Mouse (Mus musculus): ENCODE measurements at regions not wholly inside any gene's neighbourhood (a gene's known extent, or its start where the extent isn't known, plus 50 kb on each side); places are given as distances from the start of the nearest gene placed in this dataset.

DNA sequence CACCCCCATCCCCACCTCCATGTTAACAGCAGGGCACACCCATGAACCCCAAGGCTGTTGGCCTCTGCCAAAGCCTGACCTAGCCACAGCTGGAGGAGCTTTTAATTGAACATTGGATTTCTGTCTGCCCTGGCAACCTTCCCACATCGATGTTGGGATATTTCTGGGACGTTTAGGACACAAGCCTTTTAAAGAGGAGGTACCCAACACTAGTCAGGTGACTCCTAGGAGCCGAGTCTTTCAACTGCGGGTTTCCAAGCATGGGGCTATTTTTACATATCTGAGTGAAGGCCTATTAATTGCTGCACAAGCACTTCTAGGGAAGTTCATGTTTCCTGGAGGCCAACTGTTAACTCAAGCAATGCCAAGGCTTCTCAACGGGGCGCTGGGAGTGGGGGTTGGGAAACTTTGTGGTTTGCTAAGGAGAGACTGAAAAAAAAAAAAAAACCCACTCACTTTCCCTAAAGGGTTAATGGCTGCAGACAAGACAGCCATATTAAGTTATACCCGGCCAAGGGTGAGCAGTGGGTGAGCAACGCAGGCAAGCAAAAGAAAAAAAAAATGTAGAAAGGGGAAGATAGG, 213.3 kb downstream of the Bcl2l11 start:
- DNase-seq, result peak; percentile 54

DNA sequence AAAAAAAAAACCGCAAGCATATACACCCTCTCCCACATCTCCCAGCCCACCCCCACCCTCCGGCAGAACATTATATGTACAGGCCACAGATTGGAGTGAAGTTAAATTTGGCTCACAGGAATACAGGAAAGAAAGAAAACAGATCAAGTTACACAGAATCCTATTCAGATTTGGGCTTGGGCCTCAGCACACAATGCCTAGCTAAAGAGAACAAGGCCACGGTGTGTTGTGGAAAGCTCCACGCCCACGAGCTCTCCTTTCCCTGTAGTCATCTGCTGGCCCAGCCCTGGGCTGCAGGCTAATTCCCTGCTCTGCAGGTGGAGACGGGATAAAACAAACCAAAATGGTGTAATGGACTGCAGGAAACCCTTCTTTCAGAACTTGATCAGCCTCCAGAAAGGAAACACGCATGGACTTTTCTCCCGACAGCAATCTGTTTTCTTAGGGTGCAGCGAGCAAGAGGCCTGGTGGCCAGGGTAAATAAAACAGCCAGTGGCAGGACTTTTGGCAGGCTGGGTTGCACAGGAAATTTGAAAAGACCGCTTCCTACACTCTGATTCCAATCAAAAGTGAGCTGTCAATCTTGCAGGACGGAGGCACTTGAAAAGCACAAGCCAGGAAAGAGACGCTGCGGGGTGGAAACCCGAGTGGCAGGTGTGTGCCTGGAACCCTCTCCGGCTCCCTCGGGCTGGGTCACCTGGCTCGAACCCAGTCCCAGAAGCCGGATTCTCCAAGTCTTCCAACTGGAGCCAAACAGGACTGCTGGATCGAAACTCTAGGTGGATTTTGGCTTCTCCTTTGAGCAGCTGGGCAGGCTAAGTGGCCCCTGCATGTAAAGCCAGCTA, 214.0 kb downstream of the Bcl2l11 start:
- peak; percentile 45 for DNase-seq

DNA sequence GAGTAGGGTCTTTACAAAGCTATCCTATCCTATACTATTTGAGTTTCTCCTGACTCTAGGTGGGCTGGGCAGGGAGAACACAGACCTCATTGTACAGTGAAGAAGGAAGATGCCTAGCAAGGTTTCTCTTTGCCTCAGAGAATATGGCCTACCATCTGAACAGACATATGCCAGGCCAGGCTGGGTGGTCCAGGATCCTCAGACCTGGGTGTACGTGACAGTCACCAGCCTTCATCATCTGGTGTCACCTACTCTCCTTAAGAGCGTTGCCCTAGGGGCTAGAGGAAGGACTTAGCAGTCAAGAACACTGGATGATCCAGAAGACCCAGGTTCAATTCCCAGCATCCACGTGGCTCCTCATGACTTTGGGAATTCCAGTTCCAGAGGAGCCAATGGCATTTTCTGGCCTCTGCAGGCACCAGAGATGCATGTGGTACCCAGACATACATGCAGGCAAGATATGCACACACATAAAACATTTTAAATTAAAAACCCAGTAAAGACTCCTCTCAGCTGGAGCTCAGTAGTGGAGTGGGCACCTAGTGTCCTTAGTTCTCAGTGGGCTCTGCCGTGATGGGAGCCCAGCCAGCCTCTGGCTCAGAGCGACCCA, 214.9 kb downstream of the Bcl2l11 start:
- DNase-seq, result no peak

DNA sequence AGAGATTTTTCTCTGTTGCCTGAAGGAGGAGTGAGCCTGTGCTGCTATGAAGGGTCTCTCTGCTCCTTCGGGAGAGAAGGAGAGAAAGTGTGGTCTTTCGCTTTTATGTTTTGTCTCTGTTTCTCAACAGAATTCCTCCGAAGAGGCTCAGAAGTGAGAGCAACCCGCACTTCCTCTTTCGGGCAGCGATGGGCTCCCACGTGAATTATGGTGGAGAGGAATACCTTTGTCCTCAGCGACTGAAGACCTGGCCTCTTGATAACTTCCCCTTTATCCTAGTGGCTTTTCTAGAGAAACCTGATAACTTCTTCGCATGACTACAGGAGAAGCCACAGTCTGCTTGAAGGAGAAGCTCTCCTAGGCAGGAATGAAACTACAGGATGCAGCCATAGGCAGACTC, 216.4 kb downstream of the Bcl2l11 start:
- no peak for DNase-seq

DNA sequence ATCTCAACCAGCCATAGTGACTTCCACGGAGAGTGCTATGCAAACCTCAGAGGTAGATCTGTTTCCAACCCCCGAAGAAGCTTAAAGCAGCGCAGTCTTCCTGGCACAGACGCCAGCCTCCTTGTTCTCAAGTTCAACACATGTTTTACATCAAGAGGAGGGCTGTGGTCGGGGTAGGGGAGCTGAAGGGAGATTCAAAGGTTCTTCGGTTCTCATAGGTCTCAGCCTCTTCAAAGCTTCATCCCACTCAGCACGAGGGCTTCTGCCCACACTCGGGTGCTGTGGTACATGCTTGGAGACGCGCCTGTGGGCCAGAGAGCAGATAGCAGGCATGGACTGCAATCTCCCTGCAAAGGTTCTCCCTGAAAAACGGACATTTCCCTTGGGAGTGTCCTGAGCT, 219.7 kb downstream of the Bcl2l11 start:
- DNase-seq, result peak; percentile 35

DNA sequence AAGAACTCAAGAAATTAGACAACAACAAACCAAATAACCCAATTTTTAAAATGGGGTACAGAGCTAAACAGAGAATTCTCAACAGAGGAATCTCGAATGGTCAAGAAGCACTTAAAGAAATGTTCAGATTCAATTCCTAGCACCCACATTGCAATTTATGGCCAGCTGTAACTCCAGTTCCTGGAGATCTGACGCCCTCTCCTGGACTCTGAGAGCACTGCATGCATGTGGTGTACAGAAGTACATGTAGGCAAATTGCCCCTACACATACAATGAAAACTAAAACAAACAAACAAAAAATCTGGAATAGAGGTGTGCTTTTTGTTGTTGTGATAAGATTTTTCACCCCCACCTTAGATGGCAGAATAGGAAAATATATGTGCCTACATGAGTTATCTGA, 222.7 kb downstream of the Bcl2l11 start:
- no peak for DNase-seq

DNA sequence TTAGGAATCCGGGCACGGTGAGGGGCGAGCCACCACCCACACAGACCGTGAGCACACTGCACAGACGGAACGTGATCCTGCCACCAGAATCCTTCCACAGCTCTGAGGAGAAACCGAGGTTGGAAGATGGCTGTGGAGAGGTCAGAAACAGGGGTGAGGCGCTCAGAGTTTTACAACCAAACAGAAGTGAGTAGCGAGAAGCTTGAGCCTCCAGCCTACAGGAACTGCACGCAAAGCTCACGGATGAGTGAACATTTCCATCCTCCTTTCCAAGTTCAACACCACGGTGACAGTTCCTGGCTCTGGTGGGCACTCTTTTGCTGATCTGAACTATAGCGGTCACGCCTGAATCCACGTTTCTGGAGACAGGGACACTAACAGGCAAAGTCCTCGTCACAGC, 225.6 kb downstream of the Bcl2l11 start:
- no peak for DNase-seq

DNA sequence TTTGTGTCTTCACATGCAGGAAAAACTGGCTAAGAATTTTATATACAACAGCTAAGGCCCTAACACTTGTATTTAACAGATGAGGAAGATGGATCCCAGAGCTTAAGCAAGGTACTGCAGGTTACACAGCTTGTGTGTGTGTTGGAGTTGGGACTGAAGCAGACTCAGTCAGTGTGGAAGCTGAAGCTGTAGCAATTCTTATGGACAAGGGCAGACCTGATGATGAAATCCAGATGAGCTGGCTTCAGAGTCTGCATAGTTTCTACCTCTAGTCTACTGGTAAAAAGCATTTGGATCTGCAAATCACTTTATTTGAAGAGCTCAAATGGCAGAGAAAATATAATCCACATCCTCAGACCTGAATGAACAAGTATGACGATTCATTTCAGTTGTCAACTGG, 226.7 kb downstream of the Bcl2l11 start:
- no peak for DNase-seq

DNA sequence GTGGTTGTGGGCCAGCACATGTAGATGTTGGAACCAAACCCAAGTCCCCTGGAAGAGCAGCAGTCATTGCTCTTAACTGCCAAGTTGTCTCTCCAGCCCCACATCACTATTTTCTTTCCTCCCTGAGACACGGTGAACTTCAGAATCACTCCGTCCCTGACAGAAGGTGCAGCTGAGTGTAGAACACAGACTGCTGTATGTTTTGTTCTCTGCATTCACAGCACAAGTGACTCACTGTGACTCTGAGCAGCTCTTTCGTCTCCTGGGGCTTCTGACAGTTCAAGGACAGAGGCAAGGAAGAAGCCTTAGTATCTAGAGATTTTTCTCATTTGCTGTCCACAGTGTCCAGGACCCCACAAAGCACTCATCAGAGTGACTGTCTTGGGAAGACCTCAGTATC, 227.6 kb downstream of the Bcl2l11 start:
- no peak for DNase-seq

DNA sequence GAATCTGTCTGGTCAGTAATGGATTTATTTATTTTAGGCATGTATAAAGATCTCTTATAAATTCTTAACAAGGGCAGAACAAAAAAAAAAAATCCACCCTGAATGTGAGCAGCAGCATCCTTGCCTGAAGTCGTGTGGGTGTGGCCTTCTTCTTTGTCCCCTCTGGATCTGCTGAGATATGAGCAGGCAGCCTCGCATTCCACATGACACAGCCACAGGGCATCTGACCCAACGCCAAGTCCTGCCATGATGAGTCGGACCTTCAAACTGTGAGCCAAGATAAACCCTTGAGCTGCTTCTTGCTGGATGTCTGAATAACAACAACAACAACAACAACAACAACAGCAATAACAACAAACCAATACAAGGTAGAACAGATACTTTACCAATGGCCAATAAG, 230.5 kb downstream of the Bcl2l11 start:
- DNase-seq, result no peak

DNA sequence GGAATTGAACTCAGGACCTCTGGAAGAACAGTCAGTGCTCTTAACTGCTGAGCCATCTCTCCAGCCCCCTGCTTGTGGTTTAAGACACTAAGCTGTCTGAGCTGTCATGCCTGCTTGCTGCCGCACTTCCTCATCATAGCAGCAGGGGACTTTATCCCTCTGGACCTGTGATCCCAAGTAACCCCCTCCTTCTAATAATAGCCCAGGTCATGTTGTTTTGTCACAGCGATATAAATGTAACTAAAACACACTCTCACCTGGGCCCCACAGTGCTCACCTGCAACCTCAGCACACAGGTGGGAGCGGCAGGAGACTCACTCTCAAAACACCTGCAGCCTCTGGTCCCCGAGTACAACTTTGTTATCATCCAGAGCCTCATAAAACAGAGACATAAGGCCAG, 231.9 kb upstream of the Spdye4c start:
- no peak for DNase-seq

- DNase-seq, result no peak
Measured at GRCm38 (mm10) chr2:128360517-128360916, 230.5 kb upstream of the Spdye4c start.

GRCm38 (mm10) chr2:128361436-128361835, 229.6 kb upstream of the Spdye4c start:
- DNase-seq, result no peak

- peak; percentile 65 for DNase-seq
Measured at GRCm38 (mm10) chr2:128364161-128364560, 226.8 kb upstream of the Spdye4c start.

GRCm38 (mm10) chr2:128365004-128365403, 226.0 kb upstream of the Spdye4c start:
- no peak for DNase-seq

- no peak for DNase-seq
Measured at GRCm38 (mm10) chr2:128365775-128366174, 225.2 kb upstream of the Spdye4c start.

GRCm38 (mm10) chr2:128367266-128368150, 223.5 kb upstream of the Spdye4c start:
- DNase-seq, result no peak

DNA sequence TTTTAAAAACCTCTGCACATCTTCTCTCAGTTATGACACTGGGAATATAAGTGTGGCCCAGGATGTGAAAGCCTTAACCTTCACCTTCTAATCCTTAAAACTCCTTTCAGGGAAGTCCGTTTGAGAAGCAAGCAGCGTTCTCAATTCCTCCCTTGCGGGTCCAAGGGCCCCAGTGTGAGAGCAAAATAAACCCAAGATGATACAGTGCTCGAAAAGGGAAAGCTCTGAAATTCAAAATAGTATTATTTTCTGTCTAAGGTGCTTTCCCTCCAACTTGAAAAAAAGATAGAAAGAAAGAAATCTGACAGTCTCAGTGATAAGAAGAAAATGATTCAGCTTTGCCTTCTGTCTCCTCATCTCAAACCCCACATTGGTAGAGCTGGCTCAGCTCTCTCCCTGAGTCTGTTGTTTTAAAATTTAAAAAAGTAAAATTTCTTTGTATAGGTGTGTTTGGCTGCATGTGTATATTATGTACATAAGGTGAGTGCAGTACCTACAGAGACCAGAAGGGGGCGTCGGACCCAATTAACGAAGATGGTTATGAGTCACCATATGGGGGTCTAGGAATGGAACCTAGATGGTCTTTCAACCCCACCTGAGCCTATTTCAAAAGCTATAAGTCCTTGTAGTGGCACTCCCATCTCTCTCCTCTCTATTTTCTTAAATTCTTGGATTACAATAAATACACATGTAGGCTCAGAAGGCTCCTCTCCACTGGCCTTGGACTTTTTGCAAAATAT, 222.3 kb upstream of the Spdye4c start:
- DNase-seq, result no peak

- no peak for DNase-seq
Measured at GRCm38 (mm10) chr2:128370821-128371220, 220.2 kb upstream of the Spdye4c start.

GRCm38 (mm10) chr2:128372204-128372603, 218.8 kb upstream of the Spdye4c start:
- no peak for DNase-seq

- DNase-seq, result no peak
Measured at GRCm38 (mm10) chr2:128373363-128374252, 217.4 kb upstream of the Spdye4c start.

GRCm38 (mm10) chr2:128374253-128374566, 216.8 kb upstream of the Spdye4c start:
- no peak for DNase-seq
